Mouse (Mus musculus): ENCODE measurements around the gene Stambpl1.

- no peak for TF ChIP-seq EP300 (IDR thresholded peaks at IDR 0.05; ENCODE audit: low read depth)
- TF ChIP-seq CTCF (IDR thresholded peaks at IDR 0.05; ENCODE audit: low read depth): no peak
These were observed 1.7 kb downstream of the Stambpl1 start for GRCm38 (mm10) chr19:34193683-34194082.
